Mouse (Mus musculus) testis, adult 2 months (tissue): ENCODE measurements at regions not wholly inside any gene's neighbourhood (a gene's known extent, or its start where the extent isn't known, plus 50 kb on each side); places are given as distances from the start of the nearest gene placed in this dataset.

ENCODE experiments used
- CTCF ChIP-seq: fragments of 200-500 bp; IDR thresholded peaks from 2 replicates; pipeline ENCODE4 v1.5.1; 2012; ENCODE audit warnings: low read depth, mild to moderate bottlenecking, inconsistent platforms, low read length, moderate library complexity; ENCODE audit not compliant: control insufficient read depth, insufficient read depth, insufficient replicate concordance
- POLR2A ChIP-seq: fragments of 200-500 bp; IDR thresholded peaks from 2 replicates; pipeline ENCODE4 v1.6.1; 2012; ENCODE audit warnings: low read depth, mild to moderate bottlenecking, inconsistent platforms, low read length, moderate library complexity; ENCODE audit not compliant: control insufficient read depth

GRCm38 (mm10) chr9:97247621-97248020 lies 122.1 kb downstream of the Trim42 start:
- no peak for TF ChIP-seq CTCF
- TF ChIP-seq POLR2A = no peak
